Mouse (Mus musculus): Measurements from ENCODE around the gene Sppl2c. TPM values are rescaled to one million over a fixed set of nuclear protein-coding genes. Genes with fewer than 3 reads are reported as not detected.
"Not testable (repeated sequence)": the region's sequence is repeated elsewhere in the genome, so short reads cannot be mapped to it uniquely, and the experiment has no call there.

Gene Sppl2c
- polyA plus RNA-seq, 1 experiment, result not detected

DNA sequence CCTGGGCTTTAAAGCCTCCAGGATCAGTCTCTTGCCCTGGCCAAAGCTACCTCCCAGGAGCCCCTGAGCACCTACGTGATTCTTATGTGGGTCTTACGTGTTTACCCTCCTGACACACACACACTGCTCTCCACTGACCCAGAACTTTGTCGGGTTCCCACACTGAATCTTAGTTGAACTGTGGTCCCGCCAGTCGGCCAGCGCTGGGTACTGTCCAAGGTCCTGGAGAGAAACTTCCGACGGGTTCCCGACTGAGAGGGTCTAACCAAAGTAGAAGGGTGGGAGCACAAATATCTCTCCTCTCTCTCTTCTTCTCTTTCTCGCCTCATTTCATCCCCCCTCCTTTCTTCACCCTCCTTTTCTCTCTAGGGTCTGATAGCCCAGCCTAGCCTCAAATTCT is 11.7 kb downstream of the Sppl2c start:
- H3K4me1 ChIP-seq (ENCODE audit: control insufficient read depth, insufficient read depth, low read length), result no peaks in the 10 kb centered on the region
- no peak overlapping the region for H3K27ac ChIP-seq (ENCODE audit: insufficient read depth, low read length)
- peaks cover 11% of the 10 kb centered on the region for H3K9me3 ChIP-seq (replicated peaks; ENCODE audit: control insufficient read depth, insufficient read depth, low read length, poor library complexity, severe bottlenecking)
- no peaks in the 10 kb centered on the region for H3K36me3 ChIP-seq (ENCODE audit: control insufficient read depth, insufficient read depth, low read length, poor library complexity, severe bottlenecking)
- TF ChIP-seq CTCF (IDR thresholded peaks at IDR 0.05; ENCODE audit: low read depth, low read length), result no peak
- TF ChIP-seq POLR2A (IDR thresholded peaks at IDR 0.05; ENCODE audit: insufficient read depth, low read length), result no peak
- no peak for TF ChIP-seq EP300 (IDR thresholded peaks at IDR 0.05; ENCODE audit: insufficient read depth, low read depth, low read length)
- no peak overlapping the region for H3K4me3 ChIP-seq (ENCODE audit: low read depth, low read length)
- no peaks in the 10 kb centered on the region for H3K27me3 ChIP-seq (ENCODE audit: control insufficient read depth, insufficient read depth, low read length, poor library complexity, severe bottlenecking)
- H3K9ac ChIP-seq (ENCODE audit: low read depth, poor library complexity, severe bottlenecking), result no peak overlapping the region

DNA sequence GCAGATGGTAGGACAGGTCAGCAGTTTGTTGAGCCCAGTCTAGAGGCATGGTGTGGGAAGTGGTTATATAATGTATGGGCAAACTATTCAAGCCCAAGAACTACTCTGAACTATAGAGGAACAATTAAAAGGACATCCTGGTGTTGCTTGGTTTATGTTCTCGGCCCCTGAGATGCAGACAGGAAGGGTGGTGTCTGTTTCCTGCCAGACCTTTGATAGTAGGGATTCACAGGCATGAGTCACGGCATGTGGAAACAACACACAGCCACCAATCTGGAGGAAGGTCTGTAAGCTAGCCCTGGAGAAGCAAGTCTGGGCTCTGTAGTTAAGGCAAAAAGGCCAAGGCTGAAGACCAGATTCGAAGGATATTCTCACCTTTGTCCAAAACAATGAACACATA is 17.1 kb downstream of the Sppl2c start:
- TF ChIP-seq CTCF (IDR thresholded peaks at IDR 0.05; ENCODE audit: low read depth, low read length), result no peak
- TF ChIP-seq EP300 (IDR thresholded peaks at IDR 0.05; ENCODE audit: insufficient read depth, low read depth, low read length), result no peak
- no peak for TF ChIP-seq POLR2A (IDR thresholded peaks at IDR 0.05; ENCODE audit: insufficient read depth, low read length)
- peaks cover 11% of the 10 kb centered on the region for H3K9me3 ChIP-seq (replicated peaks; ENCODE audit: control insufficient read depth, insufficient read depth, low read length, poor library complexity, severe bottlenecking)
- H3K27ac ChIP-seq (ENCODE audit: insufficient read depth, low read length), result no peak overlapping the region
- H3K36me3 ChIP-seq (ENCODE audit: control insufficient read depth, insufficient read depth, low read length, poor library complexity, severe bottlenecking), result no peaks in the 10 kb centered on the region
- H3K4me3 ChIP-seq (ENCODE audit: low read depth, low read length), result no peak overlapping the region
- no peak overlapping the region for H3K9ac ChIP-seq (ENCODE audit: low read depth, poor library complexity, severe bottlenecking)
- H3K27me3 ChIP-seq (ENCODE audit: control insufficient read depth, insufficient read depth, low read length, poor library complexity, severe bottlenecking), result no peaks in the 10 kb centered on the region
- H3K4me1 ChIP-seq (ENCODE audit: control insufficient read depth, insufficient read depth, low read length), result no peaks in the 10 kb centered on the region

DNA sequence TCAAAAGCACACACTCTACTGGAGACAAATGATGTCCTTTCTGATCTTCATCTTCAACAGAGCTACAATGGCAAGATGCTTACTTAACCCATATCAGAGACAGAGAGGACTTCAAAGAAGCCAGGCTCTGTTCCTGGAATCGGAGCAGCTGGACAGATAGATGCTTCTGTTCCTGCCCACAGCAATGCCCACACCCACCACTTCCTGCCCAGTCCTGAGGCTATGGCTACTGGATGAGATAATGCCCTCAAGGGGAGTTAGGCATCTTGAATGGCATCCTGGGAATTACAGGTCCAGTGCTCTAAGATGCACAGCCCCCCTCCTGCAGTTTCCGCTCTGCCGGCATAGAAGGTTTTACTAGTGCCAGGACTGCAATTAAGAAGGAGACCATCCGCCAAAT is 20.4 kb downstream of the Sppl2c start:
- no peak overlapping the region for H3K4me3 ChIP-seq (ENCODE audit: low read depth, low read length)
- H3K27ac ChIP-seq (ENCODE audit: insufficient read depth, low read length), result no peak overlapping the region
- H3K27me3 ChIP-seq (ENCODE audit: control insufficient read depth, insufficient read depth, low read length, poor library complexity, severe bottlenecking), result no peaks in the 10 kb centered on the region
- H3K4me1 ChIP-seq (ENCODE audit: control insufficient read depth, insufficient read depth, low read length), result no peaks in the 10 kb centered on the region
- H3K36me3 ChIP-seq (ENCODE audit: control insufficient read depth, insufficient read depth, low read length, poor library complexity, severe bottlenecking), result no peaks in the 10 kb centered on the region
- no peak overlapping the region for H3K9ac ChIP-seq (ENCODE audit: low read depth, poor library complexity, severe bottlenecking)
- TF ChIP-seq CTCF (IDR thresholded peaks at IDR 0.05; ENCODE audit: low read depth, low read length), result no peak
- no peak for TF ChIP-seq EP300 (IDR thresholded peaks at IDR 0.05; ENCODE audit: insufficient read depth, low read depth, low read length)
- peaks cover 9% of the 10 kb centered on the region for H3K9me3 ChIP-seq (replicated peaks; ENCODE audit: control insufficient read depth, insufficient read depth, low read length, poor library complexity, severe bottlenecking)

DNA sequence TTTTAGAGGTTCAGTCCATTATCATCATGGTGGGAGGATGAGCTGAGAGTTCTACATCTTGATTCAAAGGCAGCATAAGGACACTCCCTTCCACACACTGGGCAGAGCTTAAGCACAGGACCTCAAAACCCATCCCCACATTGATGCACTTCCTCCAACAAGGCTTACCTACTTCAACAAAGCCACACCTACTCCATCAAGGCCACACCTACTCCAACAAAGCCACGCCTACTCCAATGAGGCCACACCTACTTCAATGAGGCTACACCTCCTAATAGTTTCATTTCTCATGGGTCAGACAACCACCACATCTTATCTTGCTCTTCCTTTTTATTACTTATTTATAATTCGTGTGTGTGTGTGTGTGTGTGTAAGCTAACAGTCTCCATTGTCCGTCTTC is 22.9 kb downstream of the Sppl2c start:
- Histone ChIP-seq H3K27me3 (ENCODE audit: control insufficient read depth, insufficient read depth, low read length, poor library complexity, severe bottlenecking) (no peaks in the 10 kb centered on the region), H3K4me1 (ENCODE audit: control insufficient read depth, insufficient read depth, low read length) (no peaks in the 10 kb centered on the region), H3K4me3 (ENCODE audit: low read depth, low read length) (no peak overlapping the region), H3K9me3 (replicated peaks; ENCODE audit: control insufficient read depth, insufficient read depth, low read length, poor library complexity, severe bottlenecking) (no peaks in the 10 kb centered on the region), H3K9ac (ENCODE audit: low read depth, poor library complexity, severe bottlenecking) (no peak overlapping the region), H3K27ac (ENCODE audit: insufficient read depth, low read length) (no peak overlapping the region), H3K36me3 (ENCODE audit: control insufficient read depth, insufficient read depth, low read length, poor library complexity, severe bottlenecking) (no peaks in the 10 kb centered on the region)
- TF ChIP-seq CTCF (IDR thresholded peaks at IDR 0.05; ENCODE audit: low read depth, low read length) (no peak), POLR2A (IDR thresholded peaks at IDR 0.05; ENCODE audit: insufficient read depth, low read length) (no peak), EP300 (IDR thresholded peaks at IDR 0.05; ENCODE audit: insufficient read depth, low read depth, low read length) (no peak)

DNA sequence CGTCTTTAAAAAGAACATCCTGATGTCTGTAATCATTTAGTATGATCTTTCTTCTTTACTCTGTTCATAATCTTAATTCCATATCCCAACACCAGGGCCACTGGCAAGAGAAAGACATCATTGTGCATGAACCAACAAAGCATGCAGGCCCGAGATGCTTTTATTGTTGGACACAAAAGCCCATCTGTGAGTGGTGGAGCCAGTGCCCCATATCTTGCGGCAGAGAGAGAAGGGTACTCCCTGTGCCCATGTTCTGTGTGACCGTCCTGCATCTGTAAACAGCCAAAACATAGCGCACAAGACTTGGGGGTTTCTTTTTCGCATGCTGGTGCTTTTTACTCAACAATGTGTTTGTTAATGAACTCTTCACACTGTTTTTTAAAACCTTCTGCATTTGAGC is 25.1 kb downstream of the Sppl2c start:
- Histone ChIP-seq H3K4me1 (ENCODE audit: control insufficient read depth, insufficient read depth, low read length) (no peaks in the 10 kb centered on the region), H3K4me3 (ENCODE audit: low read depth, low read length) (no peak overlapping the region), H3K9me3 (replicated peaks; ENCODE audit: control insufficient read depth, insufficient read depth, low read length, poor library complexity, severe bottlenecking) (no peaks in the 10 kb centered on the region), H3K36me3 (ENCODE audit: control insufficient read depth, insufficient read depth, low read length, poor library complexity, severe bottlenecking) (no peaks in the 10 kb centered on the region), H3K9ac (ENCODE audit: low read depth, poor library complexity, severe bottlenecking) (no peak overlapping the region), H3K27ac (ENCODE audit: insufficient read depth, low read length) (no peak overlapping the region), H3K27me3 (ENCODE audit: control insufficient read depth, insufficient read depth, low read length, poor library complexity, severe bottlenecking) (no peaks in the 10 kb centered on the region)
- no peak for TF ChIP-seq POLR2A (IDR thresholded peaks at IDR 0.05; ENCODE audit: insufficient read depth, low read length)
- TF ChIP-seq EP300 (IDR thresholded peaks at IDR 0.05; ENCODE audit: insufficient read depth, low read depth, low read length), result no peak
- no peak for TF ChIP-seq CTCF (IDR thresholded peaks at IDR 0.05; ENCODE audit: low read depth, low read length)

DNA sequence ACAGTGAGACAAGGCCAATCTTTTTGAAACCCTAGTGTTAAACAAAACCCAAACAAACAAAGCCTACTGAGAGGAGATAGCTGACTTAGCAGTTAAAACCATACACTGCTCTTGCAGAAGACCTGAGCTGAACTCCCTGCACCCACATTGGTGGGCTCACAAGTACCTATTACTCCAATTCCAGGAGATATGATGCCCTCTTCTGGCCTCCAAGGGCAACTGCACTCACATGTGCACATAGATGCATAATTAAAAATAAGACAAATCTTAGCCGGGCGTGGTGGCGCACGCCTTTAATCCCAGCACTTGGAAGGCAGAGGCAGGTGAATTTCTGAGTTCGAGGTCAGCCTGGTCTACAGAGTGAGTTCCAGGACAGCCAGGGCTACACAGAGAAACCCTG is 28.0 kb downstream of the Sppl2c start:
- not testable (repeated sequence) for H3K9me3 ChIP-seq (replicated peaks; ENCODE audit: control insufficient read depth, insufficient read depth, low read length, poor library complexity, severe bottlenecking); H3K36me3 ChIP-seq (ENCODE audit: control insufficient read depth, insufficient read depth, low read length, poor library complexity, severe bottlenecking); H3K27ac ChIP-seq (ENCODE audit: insufficient read depth, low read length); H3K9ac ChIP-seq (ENCODE audit: low read depth, poor library complexity, severe bottlenecking); H3K27me3 ChIP-seq (ENCODE audit: control insufficient read depth, insufficient read depth, low read length, poor library complexity, severe bottlenecking); H3K4me1 ChIP-seq (ENCODE audit: control insufficient read depth, insufficient read depth, low read length); H3K4me3 ChIP-seq (ENCODE audit: low read depth, low read length)
